10 mouse cellular contexts compared by ENCODE assay signal in genomic region chr5:150495792-150496191, GRCm38 (mm10). TPM values are rescaled to one million over a fixed set of nuclear protein-coding genes. Genes with fewer than 3 reads are reported as not detected.
DNase-seq lines count a peak whose midpoint lies in the region; ATAC-seq and TF ChIP-seq lines count a peak whose summit lies in the region.
"Had no signal": no experiment of that assay in that cellular context is flagged by ENCODE, and none has a peak within 500 bp of the region (broad histone marks: within the 10 kb centered on the region; RNA-seq: fewer than 3 reads in every experiment).

No protein-coding gene starts in this region.

- no peak overlapping the region for H3K4me2 ChIP-seq in midbrain, embryonic 15.5 days
- H3K4me2 ChIP-seq in lung, postnatal 0 days (replicated peaks; ENCODE audit: low read depth, low read length): no peak overlapping the region
- H3K4me2 ChIP-seq: midbrain, embryonic 12.5 days had no signal

- H3K9ac ChIP-seq in midbrain, embryonic 15.5 days: no peak overlapping the region
- no peak overlapping the region for H3K9ac ChIP-seq in lung, postnatal 0 days (replicated peaks; ENCODE audit: low read depth)
- H3K9ac ChIP-seq: midbrain, embryonic 12.5 days had no signal

- no peaks in the 10 kb centered on the region for H3K9me3 ChIP-seq in midbrain, embryonic 10.5 days (replicated peaks)
- H3K9me3 ChIP-seq in midbrain, embryonic 15.5 days: no peaks in the 10 kb centered on the region
- no peaks in the 10 kb centered on the region for H3K9me3 ChIP-seq in lung, postnatal 0 days (ENCODE audit: low read length)
- H3K9me3 ChIP-seq: midbrain, embryonic 12.5 days had no signal

- no peak for TF ChIP-seq POLR2A in brain, embryonic 14.5 days (IDR thresholded peaks at IDR 0.05; ENCODE audit: borderline replicate concordance, extremely low read depth, insufficient read depth, insufficient read length, poor library complexity, severe bottlenecking)
- TF ChIP-seq POLR2A in thymus, adult 2 months (IDR thresholded peaks at IDR 0.05; ENCODE audit: control insufficient read depth, extremely low read depth, insufficient read depth, low read length, poor library complexity): no peak

- H3K4me3 ChIP-seq in midbrain, embryonic 10.5 days: no peak overlapping the region
- no peak overlapping the region for H3K4me3 ChIP-seq in midbrain, embryonic 15.5 days
- no peak overlapping the region for H3K4me3 ChIP-seq in gastrocnemius, adult 2 months
- no peak overlapping the region for H3K4me3 ChIP-seq in lung, postnatal 0 days (ENCODE audit: low read depth, low read length)
- H3K4me3 ChIP-seq in thymus, adult 2 months (ENCODE audit: control insufficient read depth, insufficient read depth, low read length): no peak overlapping the region
- H3K4me3 ChIP-seq: midbrain, embryonic 12.5 days had no signal

- no peaks in the 10 kb centered on the region for H3K27me3 ChIP-seq in midbrain, embryonic 10.5 days (ENCODE audit: low read depth, poor library complexity, severe bottlenecking)
- H3K27me3 ChIP-seq in midbrain, embryonic 15.5 days (replicated peaks): no peaks in the 10 kb centered on the region
- H3K27me3 ChIP-seq in lung, postnatal 0 days (replicated peaks; ENCODE audit: insufficient read depth, low read length): no peaks in the 10 kb centered on the region
- no peaks in the 10 kb centered on the region for H3K27me3 ChIP-seq in thymus, adult 2 months (ENCODE audit: control insufficient read depth, insufficient read depth, low read length)
- H3K27me3 ChIP-seq: midbrain, embryonic 12.5 days had no signal

- no peak for TF ChIP-seq EP300 in lung, postnatal 0 days (IDR thresholded peaks at IDR 0.05)

- peak; percentile 65; the same call in 1 of the 2 replicates for TF ChIP-seq CTCF in brain, embryonic 14.5 days (IDR thresholded peaks at IDR 0.05; ENCODE audit: borderline replicate concordance, extremely low read depth, insufficient read depth, insufficient read length)
- TF ChIP-seq CTCF in gastrocnemius, adult 2 months (IDR thresholded peaks at IDR 0.05): peak; percentile 89
- TF ChIP-seq CTCF in lung, postnatal 0 days (IDR thresholded peaks at IDR 0.05): peak; percentile 83
- peak; percentile 50; the same call in 1 of the 2 replicates for TF ChIP-seq CTCF in thymus, adult 2 months (IDR thresholded peaks at IDR 0.05; ENCODE audit: borderline replicate concordance, control insufficient read depth, extremely low read depth, insufficient read depth, low read length, poor library complexity)

- no peaks in the 10 kb centered on the region for H3K36me3 ChIP-seq in midbrain, embryonic 10.5 days
- H3K36me3 ChIP-seq in midbrain, embryonic 15.5 days (replicated peaks): peaks cover 37% of the 10 kb centered on the region
- peaks cover 6% of the 10 kb centered on the region; the same call in 1 of the 2 replicates for H3K36me3 ChIP-seq in lung, postnatal 0 days (ENCODE audit: insufficient read depth, low read length)
- H3K36me3 ChIP-seq in thymus, adult 2 months (ENCODE audit: control insufficient read depth, insufficient read depth, low read length): no peaks in the 10 kb centered on the region

- no peak for ATAC-seq in CD4-positive, CD25-positive, alpha-beta regulatory T cell, adult 4 months
- ATAC-seq in midbrain, embryonic 15.5 days (replicated peaks): no peak
- ATAC-seq in lung, postnatal 0 days: no peak

- WGBS in midbrain, embryonic 10.5 days: 45% methylated on average over 6 of the region's 6 CpGs
- 42% methylated on average over 6 of the region's 6 CpGs for WGBS in midbrain, embryonic 15.5 days
- WGBS in lung, postnatal 0 days: 55% methylated on average over 6 of the region's 6 CpGs
- WGBS in thymus, adult 2 months: 77% methylated on average over 6 of the region's 6 CpGs

- H3K27ac ChIP-seq in midbrain, embryonic 10.5 days (replicated peaks): no peak overlapping the region
- H3K27ac ChIP-seq in midbrain, embryonic 15.5 days: no peak overlapping the region
- no peak overlapping the region for H3K27ac ChIP-seq in gastrocnemius, adult 2 months
- no peak overlapping the region for H3K27ac ChIP-seq in lung, postnatal 0 days (ENCODE audit: low read length)
- H3K27ac ChIP-seq in thymus, adult 2 months (ENCODE audit: control insufficient read depth, insufficient read depth, low read length): no peak overlapping the region
- H3K27ac ChIP-seq: midbrain, embryonic 12.5 days had no signal

- H3K4me1 ChIP-seq in midbrain, embryonic 10.5 days: no peaks in the 10 kb centered on the region
- H3K4me1 ChIP-seq in midbrain, embryonic 15.5 days: no peaks in the 10 kb centered on the region
- H3K4me1 ChIP-seq in lung, postnatal 0 days (ENCODE audit: insufficient read depth, low read depth, low read length): no peaks in the 10 kb centered on the region
- H3K4me1 ChIP-seq in thymus, adult 2 months (replicated peaks; ENCODE audit: control insufficient read depth, insufficient read depth, low read length): no peaks in the 10 kb centered on the region
- H3K4me1 ChIP-seq: midbrain, embryonic 12.5 days had no signal

- peak; percentile 73 for DNase-seq in CD4-positive, CD25-positive, alpha-beta regulatory T cell, adult 2 months (ENCODE audit: low read depth, low spot score)
- peak; percentile 28 for DNase-seq in midbrain, embryonic 10.5 days (ENCODE audit: low spot score)
- peak; percentile 25 for DNase-seq in brain, embryonic 14.5 days (ENCODE audit: low read depth)
- peak; percentile 56 for DNase-seq in gastrocnemius, adult 2 months
- peak; percentile 26 for DNase-seq in lung, postnatal 0 days (ENCODE audit: low spot score)
- peak; percentile 43 for DNase-seq in thymus, adult 2 months

- intact Hi-C loops in gastrocnemius, adult 2 months (cut with DNase I): loop anchor here (2.0 kb wide), 1 partner anchor 55 kb away; no protein-coding TSS in a partner anchor

RNA-seq across cellular contexts. Expression of gene Zar1l, which starts 22.2 kb away (rescaled TPM):
- not detected for polyA plus RNA-seq in CD4-positive, CD25-positive, alpha-beta regulatory T cell, adult 4 months (2017; shearing (Covaris generic))
- polyA plus RNA-seq in midbrain, embryonic 10.5 days (2016; fragmentation: Nextera tagmentation; extraction: Ambion mirVana): not detected in 2 replicates
- polyA plus RNA-seq in midbrain, embryonic 15.5 days (2015; fragmentation: Nextera tagmentation; extraction: Ambion mirVana): not detected in 2 replicates
- not detected in 2 replicates for polyA plus RNA-seq in brain, embryonic 14.5 days (2012; rRNA removed)
- not detected for total RNA-seq in gastrocnemius, adult 2 months (2021)
- polyA plus RNA-seq in lung, postnatal 0 days (2015; fragmentation: Nextera tagmentation; extraction: Ambion mirVana): not detected in 2 replicates
- not detected in 2 replicates for polyA plus RNA-seq in thymus, adult 2 months (2012; rRNA removed)
- polyA plus RNA-seq: heart, embryonic 14.5 days; midbrain, embryonic 12.5 days had no signal

RNA-seq across cellular contexts. Expression of gene Brca2, which starts 26.6 kb away (rescaled TPM):
- polyA plus RNA-seq in CD4-positive, CD25-positive, alpha-beta regulatory T cell, adult 4 months (2017; shearing (Covaris generic)): 1 to 10 TPM; 8.6 to 9.8 TPM
- polyA plus RNA-seq in midbrain, embryonic 10.5 days (2016; fragmentation: Nextera tagmentation; extraction: Ambion mirVana): 34.9 and 36.1 TPM in 2 replicates
- 11.9 and 14.5 TPM in 2 replicates for polyA plus RNA-seq in midbrain, embryonic 15.5 days (2015; fragmentation: Nextera tagmentation; extraction: Ambion mirVana)
- polyA plus RNA-seq in brain, embryonic 14.5 days (2012; rRNA removed): 13.6 and 14.9 TPM in 2 replicates
- under 1 TPM; 0.61 to 0.95 TPM for total RNA-seq in gastrocnemius, adult 2 months (2021)
- 5.3 and 6.5 TPM in 2 replicates for polyA plus RNA-seq in lung, postnatal 0 days (2015; fragmentation: Nextera tagmentation; extraction: Ambion mirVana)
- 7.6 and 11.5 TPM in 2 replicates for polyA plus RNA-seq in thymus, adult 2 months (2012; rRNA removed)
